Mouse (Mus musculus): ENCODE results near the gene Csrp1.

DNA sequence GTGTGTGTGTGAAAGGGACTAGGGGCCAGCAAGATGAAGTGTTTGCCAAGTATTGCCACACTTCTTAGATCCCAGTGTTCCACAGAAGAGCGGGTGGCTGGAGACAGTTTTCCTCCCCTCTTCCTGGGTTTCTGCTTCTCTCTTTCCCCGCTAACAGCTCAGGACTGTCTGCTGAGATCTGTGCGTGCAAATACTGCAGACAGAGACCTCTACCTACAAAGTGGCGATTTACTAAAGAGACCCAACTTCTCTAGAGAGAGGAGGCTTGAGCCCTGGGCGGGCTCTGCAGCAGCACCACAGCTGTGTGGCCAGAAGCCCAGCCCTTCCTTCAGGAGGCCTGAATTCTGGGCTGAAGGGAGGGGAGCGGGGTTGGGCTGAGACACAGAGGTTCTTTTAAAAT lies 34.5 kb upstream of the Csrp1 start:
- TF ChIP-seq POLR2A (IDR thresholded peaks at IDR 0.05; ENCODE audit: control insufficient read depth, low read depth, low read length) = no peak
- no peak for TF ChIP-seq CTCF (IDR thresholded peaks at IDR 0.05; ENCODE audit: control insufficient read depth, insufficient read depth, insufficient replicate concordance, low read depth, low read length)

Measured in testis, adult 2 months (tissue).